Mouse (Mus musculus) spleen, adult 18-20 months (tissue): ENCODE data around the gene Plekha6.
A peak's percentile ranks its signal among the peaks of the same experiment; 100 is the strongest.

ENCODE experiments used
- DNase-seq, 2 experiments: peaks; one replicate each; pipeline ENCODE4 v3.0.0; 2022; ENCODE audit warnings: mixed read lengths in 2 of 2

Plekha6 gene

GRCm38 (mm10) chr1:133215360-133215700 lies 51.3 kb downstream of the Plekha6 start:
- DNase-seq, result no peak

- no peak for DNase-seq
Measured at GRCm38 (mm10) chr1:133215753-133216152, 51.7 kb downstream of the Plekha6 start.

- no peak for DNase-seq
Measured at GRCm38 (mm10) chr1:133217031-133217430, 53.0 kb downstream of the Plekha6 start.

GRCm38 (mm10) chr1:133219106-133219505 lies 55.1 kb downstream of the Plekha6 start:
- DNase-seq, result no peak

- DNase-seq, result no peak
Measured at GRCm38 (mm10) chr1:133221459-133221858, 57.4 kb downstream of the Plekha6 start.

- DNase-seq, result no peak
Measured at GRCm38 (mm10) chr1:133222445-133222995, 58.5 kb downstream of the Plekha6 start.

GRCm38 (mm10) chr1:133224674-133225073 lies 60.7 kb downstream of the Plekha6 start:
- DNase-seq, result no peak

GRCm38 (mm10) chr1:133225137-133225536 lies 61.1 kb downstream of the Plekha6 start:
- no peak for DNase-seq

- DNase-seq, result no peak
Measured at GRCm38 (mm10) chr1:133225561-133225960, 61.6 kb downstream of the Plekha6 start.

GRCm38 (mm10) chr1:133225963-133226660 lies 62.1 kb downstream of the Plekha6 start:
- no peak for DNase-seq

GRCm38 (mm10) chr1:133226928-133227327 lies 62.9 kb downstream of the Plekha6 start:
- no peak for DNase-seq

GRCm38 (mm10) chr1:133227378-133227777 lies 63.4 kb downstream of the Plekha6 start:
- no peak for DNase-seq

- DNase-seq, result no peak
Measured at GRCm38 (mm10) chr1:133228809-133229487, 64.9 kb downstream of the Plekha6 start.

- DNase-seq, result no peak
Measured at GRCm38 (mm10) chr1:133231523-133232193, 67.6 kb downstream of the Plekha6 start.

GRCm38 (mm10) chr1:133235909-133236308 lies 71.9 kb downstream of the Plekha6 start:
- DNase-seq, result no peak

GRCm38 (mm10) chr1:133236693-133237440 lies 72.9 kb downstream of the Plekha6 start:
- no peak for DNase-seq

- peak; percentile 51 to 57 for DNase-seq
Measured at GRCm38 (mm10) chr1:133237670-133238069, 73.7 kb downstream of the Plekha6 start.

GRCm38 (mm10) chr1:133239121-133239812 lies 75.3 kb downstream of the Plekha6 start:
- no peak for DNase-seq

GRCm38 (mm10) chr1:133239813-133240160 lies 75.8 kb downstream of the Plekha6 start:
- DNase-seq, result peak in 1 of 2 experiments; percentile 13

GRCm38 (mm10) chr1:133240881-133241280 lies 76.9 kb downstream of the Plekha6 start:
- no peak for DNase-seq

- no peak for DNase-seq
Measured at GRCm38 (mm10) chr1:133244668-133245067, 80.7 kb downstream of the Plekha6 start.
